Mouse (Mus musculus): ENCODE results near the gene Man2b2. TPM values are rescaled to one million over a fixed set of nuclear protein-coding genes. Genes with fewer than 3 reads are reported as not detected.
A peak's percentile ranks its signal among the peaks of the same experiment; 100 is the strongest.
"Not testable (repeated sequence)": the region's sequence is repeated elsewhere in the genome, so short reads cannot be mapped to it uniquely, and the experiment has no call there.

Man2b2 gene
- polyA plus RNA-seq, 1 experiment from 2014 or later: 12.3 TPM

GRCm38 (mm10) chr5:36796296-36797014 is 34.0 kb downstream of the Man2b2 start, which contains the start of gene Mrfap1:
Gene Mrfap1 (minus strand): TSS chr5:36796772.
- not testable (repeated sequence) for H3K9me3 ChIP-seq (replicated peaks); H3K27me3 ChIP-seq; H3K36me3 ChIP-seq
- peaks cover 12% of the 10 kb centered on the region; the same call in 1 of the 2 replicates for H3K4me1 ChIP-seq (replicated peaks)
- peak; percentile 83 for ATAC-seq (replicated peaks; ENCODE audit: insufficient number of reproducible peaks, insufficient read depth, low FRiP score, low read depth)
- H3K27ac ChIP-seq: peak within 1 kb of the TSS; percentile 97
- H3K4me3 ChIP-seq: peak within 1 kb of the TSS; percentile 66
- peak within 1 kb of the TSS; percentile 78 for H3K9ac ChIP-seq
- H3K4me2 ChIP-seq: peak within 1 kb of the TSS; percentile 71
- under 1% methylated on average over 89 of the region's 90 CpGs for WGBS

GRCm38 (mm10) chr5:36795647-36796295 is 34.7 kb downstream of the Man2b2 start:
- Histone ChIP-seq H3K9ac (peak overlapping the region; percentile 78), H3K4me3 (peak overlapping the region; percentile 66), H3K4me2 (peak overlapping the region; percentile 71), H3K4me1 (replicated peaks) (peaks cover 12% of the 10 kb centered on the region; the same call in 1 of the 2 replicates), H3K27ac (peak overlapping the region; percentile 97)
- not testable (repeated sequence) for H3K36me3 ChIP-seq; H3K27me3 ChIP-seq; H3K9me3 ChIP-seq (replicated peaks)
- WGBS: 3% methylated on average over 35 of the region's 37 CpGs
- peak; percentile 65 for ATAC-seq (replicated peaks; ENCODE audit: insufficient number of reproducible peaks, insufficient read depth, low FRiP score, low read depth)

GRCm38 (mm10) chr5:36791861-36792260 is 38.6 kb downstream of the Man2b2 start:
- H3K4me1 ChIP-seq (replicated peaks): peaks cover 8% of the 10 kb centered on the region; the same call in 1 of the 2 replicates
- H3K9me3 ChIP-seq (replicated peaks): no peaks in the 10 kb centered on the region
- H3K9ac ChIP-seq: no peak overlapping the region
- H3K36me3 ChIP-seq: peaks cover 6% of the 10 kb centered on the region; the same call in 1 of the 2 replicates
- H3K4me3 ChIP-seq: no peak overlapping the region
- H3K4me2 ChIP-seq: no peak overlapping the region
- no peak overlapping the region for H3K27ac ChIP-seq
- ATAC-seq (replicated peaks; ENCODE audit: insufficient number of reproducible peaks, insufficient read depth, low FRiP score, low read depth): no peak
- H3K27me3 ChIP-seq: no peaks in the 10 kb centered on the region
- 71% methylated on average over 9 of the region's 9 CpGs for WGBS

GRCm38 (mm10) chr5:36786052-36786451 is 44.4 kb downstream of the Man2b2 start:
- Histone ChIP-seq H3K4me1 (replicated peaks) (no peaks in the 10 kb centered on the region), H3K4me3 (no peak overlapping the region), H3K27me3 (no peaks in the 10 kb centered on the region), H3K36me3 (no peaks in the 10 kb centered on the region), H3K9me3 (replicated peaks) (no peaks in the 10 kb centered on the region), H3K4me2 (no peak overlapping the region), H3K27ac (no peak overlapping the region), H3K9ac (no peak overlapping the region)
- 88% methylated on average over 5 of the region's 5 CpGs for WGBS
- no peak for ATAC-seq (replicated peaks; ENCODE audit: insufficient number of reproducible peaks, insufficient read depth, low FRiP score, low read depth)

- 85% methylated on average over 2 of the region's 2 CpGs for WGBS
- H3K4me3 ChIP-seq: no peak overlapping the region
- ATAC-seq (replicated peaks; ENCODE audit: insufficient number of reproducible peaks, insufficient read depth, low FRiP score, low read depth): no peak
- no peak overlapping the region for H3K4me2 ChIP-seq
- no peaks in the 10 kb centered on the region for H3K4me1 ChIP-seq (replicated peaks)
- no peaks in the 10 kb centered on the region for H3K9me3 ChIP-seq (replicated peaks)
- no peaks in the 10 kb centered on the region for H3K27me3 ChIP-seq
- no peak overlapping the region for H3K27ac ChIP-seq
- no peak overlapping the region for H3K9ac ChIP-seq
- no peaks in the 10 kb centered on the region for H3K36me3 ChIP-seq
Measured at GRCm38 (mm10) chr5:36779512-36779911, 50.9 kb downstream of the Man2b2 start.

GRCm38 (mm10) chr5:36778901-36779300 is 51.6 kb downstream of the Man2b2 start:
- no peak overlapping the region for H3K27ac ChIP-seq
- H3K4me3 ChIP-seq: no peak overlapping the region
- H3K27me3 ChIP-seq: no peaks in the 10 kb centered on the region
- H3K9ac ChIP-seq: no peak overlapping the region
- ATAC-seq (replicated peaks; ENCODE audit: insufficient number of reproducible peaks, insufficient read depth, low FRiP score, low read depth): no peak
- WGBS: 100% methylated on average over 1 of the region's 2 CpGs
- H3K4me1 ChIP-seq (replicated peaks): no peaks in the 10 kb centered on the region
- H3K9me3 ChIP-seq (replicated peaks): no peaks in the 10 kb centered on the region
- no peaks in the 10 kb centered on the region for H3K36me3 ChIP-seq
- H3K4me2 ChIP-seq: no peak overlapping the region

GRCm38 (mm10) chr5:36777186-36777585 is 53.3 kb downstream of the Man2b2 start:
- H3K27ac ChIP-seq: no peak overlapping the region
- no peaks in the 10 kb centered on the region for H3K27me3 ChIP-seq
- no peak for ATAC-seq (replicated peaks; ENCODE audit: insufficient number of reproducible peaks, insufficient read depth, low FRiP score, low read depth)
- H3K4me3 ChIP-seq: no peak overlapping the region
- H3K9me3 ChIP-seq (replicated peaks): no peaks in the 10 kb centered on the region
- H3K9ac ChIP-seq: no peak overlapping the region
- peaks cover 2% of the 10 kb centered on the region; the same call in 1 of the 2 replicates for H3K4me1 ChIP-seq (replicated peaks)
- WGBS: 9% methylated on average over 2 of the region's 2 CpGs
- H3K4me2 ChIP-seq: no peak overlapping the region
- H3K36me3 ChIP-seq: no peaks in the 10 kb centered on the region

- no peak overlapping the region for H3K9ac ChIP-seq
- H3K4me1 ChIP-seq (replicated peaks): peaks cover 2% of the 10 kb centered on the region; the same call in 1 of the 2 replicates
- H3K36me3 ChIP-seq: no peaks in the 10 kb centered on the region
- H3K4me3 ChIP-seq: no peak overlapping the region
- WGBS: 22% methylated on average over 9 of the region's 9 CpGs
- no peaks in the 10 kb centered on the region for H3K9me3 ChIP-seq (replicated peaks)
- 0 out of 2 replicates have a peak overlapping the region, but pooled peaks have one; percentile 9 for H3K27ac ChIP-seq
- H3K4me2 ChIP-seq: no peak overlapping the region
- H3K27me3 ChIP-seq: no peaks in the 10 kb centered on the region
- no peak for ATAC-seq (replicated peaks; ENCODE audit: insufficient number of reproducible peaks, insufficient read depth, low FRiP score, low read depth)
Measured at GRCm38 (mm10) chr5:36776021-36776575, 54.4 kb downstream of the Man2b2 start.

- Histone ChIP-seq H3K27me3 (no peaks in the 10 kb centered on the region), H3K9me3 (replicated peaks) (no peaks in the 10 kb centered on the region), H3K4me2 (no peak overlapping the region), H3K27ac (no peak overlapping the region), H3K9ac (no peak overlapping the region), H3K36me3 (no peaks in the 10 kb centered on the region), H3K4me1 (replicated peaks) (peaks cover 2% of the 10 kb centered on the region; the same call in 1 of the 2 replicates), H3K4me3 (no peak overlapping the region)
- ATAC-seq (replicated peaks; ENCODE audit: insufficient number of reproducible peaks, insufficient read depth, low FRiP score, low read depth): no peak
- 80% methylated on average over 2 of the region's 2 CpGs for WGBS
Measured at GRCm38 (mm10) chr5:36775317-36775716, 55.1 kb downstream of the Man2b2 start.

GRCm38 (mm10) chr5:36772586-36772985 is 57.9 kb downstream of the Man2b2 start:
- WGBS: 76% methylated on average over 5 of the region's 5 CpGs
- no peak for ATAC-seq (replicated peaks; ENCODE audit: insufficient number of reproducible peaks, insufficient read depth, low FRiP score, low read depth)

GRCm38 (mm10) chr5:36769603-36770002 is 60.9 kb downstream of the Man2b2 start:
- no peak overlapping the region for H3K4me3 ChIP-seq
- H3K9ac ChIP-seq: no peak overlapping the region
- no peak for ATAC-seq (replicated peaks; ENCODE audit: insufficient number of reproducible peaks, insufficient read depth, low FRiP score, low read depth)
- 54% methylated on average over 3 of the region's 3 CpGs for WGBS
- H3K4me2 ChIP-seq: no peak overlapping the region
- H3K27me3 ChIP-seq: no peaks in the 10 kb centered on the region
- no peaks in the 10 kb centered on the region for H3K36me3 ChIP-seq
- no peaks in the 10 kb centered on the region for H3K9me3 ChIP-seq (replicated peaks)
- H3K27ac ChIP-seq: no peak overlapping the region
- peaks cover 2% of the 10 kb centered on the region; the same call in 1 of the 2 replicates for H3K4me1 ChIP-seq (replicated peaks)

More at GRCm38 (mm10) chr5:36772586-36772985, 57.9 kb downstream of the Man2b2 start:
- no peaks in the 10 kb centered on the region for H3K36me3 ChIP-seq
- H3K4me1 ChIP-seq (replicated peaks): peaks cover 2% of the 10 kb centered on the region; the same call in 1 of the 2 replicates
- no peak overlapping the region for H3K9ac ChIP-seq
- H3K27ac ChIP-seq: no peak overlapping the region
- no peak overlapping the region for H3K4me2 ChIP-seq
- no peaks in the 10 kb centered on the region for H3K27me3 ChIP-seq
- H3K4me3 ChIP-seq: no peak overlapping the region
- no peaks in the 10 kb centered on the region for H3K9me3 ChIP-seq (replicated peaks)
